Mouse (Mus musculus) layer of hippocampus, adult 8-10 months (tissue): ENCODE results near the gene 1700019N19Rik. TPM values are rescaled to one million over a fixed set of nuclear protein-coding genes. Genes with fewer than 3 reads are reported as not detected.

ENCODE experiments used
- DNase-seq, 2 experiments: peaks; one replicate each; pipeline ENCODE4 v3.0.0; 2022; ENCODE audit warnings: low spot score in 2 of 2
- total RNA-seq, 4 experiments: library from RNA; stranded (reverse); gene quantifications; 2 replicates each; pipeline ENCODE4 v1.2.4; 2022

Gene 1700019N19Rik
- under 1 TPM in 1 of 4 experiments, not detected in 3; 0.33 TPM for total RNA-seq

DNA sequence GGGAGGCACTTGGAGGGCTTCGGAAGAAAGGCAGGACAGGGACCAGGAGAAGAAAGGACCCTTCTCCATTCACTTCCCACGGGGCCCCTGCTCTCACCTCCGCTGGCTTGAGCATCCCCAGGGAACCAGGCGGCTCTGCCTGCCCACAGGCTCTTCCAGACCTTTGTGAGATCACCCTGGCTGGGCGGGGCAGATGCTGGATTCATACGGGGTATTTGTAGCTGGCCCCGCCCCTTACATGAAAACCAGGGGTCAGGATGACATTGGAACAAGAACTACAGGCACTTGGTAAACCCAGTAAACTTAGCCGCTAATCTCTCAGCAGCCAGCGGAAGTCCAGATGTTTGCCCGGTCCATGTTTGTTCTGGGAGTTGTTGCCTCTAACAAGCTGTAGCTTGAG is at the start of gene 1700019N19Rik:
Gene 1700019N19Rik, minus strand, starts transcription at position 178 of the 400 bp plus-strand sequence.
- DNase-seq, result no peak

GRCm38 (mm10) chr19:58843606-58844005 is 49.3 kb upstream of the 1700019N19Rik start:
- DNase-seq, result no peak

DNA sequence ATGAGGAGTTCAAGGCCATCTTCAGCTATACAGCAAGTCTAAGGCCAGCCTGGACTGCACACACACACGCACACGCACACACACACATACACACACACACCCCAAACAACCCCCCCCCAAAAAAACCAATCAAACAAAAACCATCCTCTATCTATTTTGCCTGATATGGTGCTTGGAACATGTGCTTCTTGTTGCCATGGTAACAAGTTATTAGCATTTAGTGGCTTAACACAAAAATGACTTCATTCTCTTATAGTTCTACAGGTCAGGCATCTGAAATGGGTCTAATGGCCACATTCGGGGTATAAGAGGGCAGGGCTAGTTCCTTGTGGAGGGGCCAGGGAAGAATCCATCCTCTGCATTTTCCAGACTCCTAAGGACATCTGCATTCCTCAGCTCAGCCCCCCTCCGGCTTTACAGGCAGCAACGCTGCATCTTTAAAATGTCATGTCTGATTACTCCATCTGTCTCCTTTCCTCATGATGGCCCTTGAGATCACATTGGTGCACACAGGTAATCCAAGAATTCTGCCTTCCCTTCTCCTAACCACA is 46.5 kb upstream of the 1700019N19Rik start:
- DNase-seq, result no peak

- DNase-seq, result no peak
These were observed 45.5 kb upstream of the 1700019N19Rik start for GRCm38 (mm10) chr19:58839806-58840205.

DNA sequence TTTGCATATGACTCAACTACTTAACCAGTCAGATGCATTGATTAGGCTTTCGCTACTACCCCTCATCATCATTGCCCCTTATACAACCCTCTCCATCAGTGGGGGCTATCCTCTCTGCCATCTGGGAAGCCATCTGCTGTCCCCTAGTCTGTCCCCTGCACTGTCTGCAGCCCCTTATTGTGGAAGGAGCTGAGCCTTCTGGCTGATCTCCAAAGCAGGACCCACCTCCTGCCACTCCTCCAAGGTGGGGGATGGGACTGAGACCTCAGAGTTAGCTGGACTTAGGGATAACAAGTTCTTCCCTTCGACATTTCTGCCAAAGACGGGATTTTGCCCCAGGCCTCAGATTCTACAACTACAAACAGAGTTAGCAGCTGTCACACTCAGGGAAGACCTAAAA is 45.1 kb upstream of the 1700019N19Rik start:
- DNase-seq, result no peak

DNA sequence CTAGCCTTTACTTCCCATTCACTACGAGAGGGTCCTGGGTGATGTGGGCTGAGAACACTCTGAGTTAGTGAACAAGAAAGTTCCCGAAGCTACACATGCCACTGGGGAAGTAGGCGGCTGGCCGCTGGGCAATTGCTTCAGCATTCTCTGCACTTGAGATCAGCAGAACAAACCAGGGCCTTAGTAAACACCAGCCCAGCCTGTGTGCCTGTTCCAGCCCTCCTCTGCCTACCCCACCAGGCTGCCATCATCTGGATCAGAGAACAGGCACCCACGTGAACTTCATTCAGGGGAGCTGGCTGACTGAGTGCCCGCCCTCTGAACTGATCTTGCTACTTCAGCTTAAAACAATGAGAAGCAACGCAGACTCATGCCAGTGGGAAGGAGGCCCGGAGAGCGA is 44.4 kb upstream of the 1700019N19Rik start:
- no peak for DNase-seq

- DNase-seq, result no peak
These were observed 39.4 kb upstream of the 1700019N19Rik start for GRCm38 (mm10) chr19:58833639-58834180.

- no peak for DNase-seq
These were observed 38.7 kb upstream of the 1700019N19Rik start for GRCm38 (mm10) chr19:58832988-58833387.

- DNase-seq, result no peak
These were observed 37.1 kb upstream of the 1700019N19Rik start for GRCm38 (mm10) chr19:58831280-58831922.

DNA sequence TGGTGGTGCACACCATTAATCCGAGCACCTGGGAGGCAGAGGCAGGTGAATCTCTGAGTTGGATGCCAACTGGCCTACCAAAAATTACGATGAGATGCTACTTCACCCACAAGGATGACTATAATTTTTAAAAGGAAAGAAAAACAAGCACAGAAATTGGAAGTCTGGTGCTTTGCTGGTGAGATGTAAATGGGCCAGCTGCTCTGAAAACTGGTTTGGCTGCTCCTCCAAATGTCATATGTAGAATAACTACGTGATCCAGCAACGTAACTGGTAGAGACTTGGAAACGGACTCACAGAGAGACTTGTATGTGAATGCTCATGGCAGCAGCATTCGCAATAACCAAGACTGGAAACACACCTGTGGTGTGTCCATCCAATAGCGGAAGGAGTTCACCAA is 35.9 kb upstream of the 1700019N19Rik start:
- peak; percentile 68 to 71 for DNase-seq

DNA sequence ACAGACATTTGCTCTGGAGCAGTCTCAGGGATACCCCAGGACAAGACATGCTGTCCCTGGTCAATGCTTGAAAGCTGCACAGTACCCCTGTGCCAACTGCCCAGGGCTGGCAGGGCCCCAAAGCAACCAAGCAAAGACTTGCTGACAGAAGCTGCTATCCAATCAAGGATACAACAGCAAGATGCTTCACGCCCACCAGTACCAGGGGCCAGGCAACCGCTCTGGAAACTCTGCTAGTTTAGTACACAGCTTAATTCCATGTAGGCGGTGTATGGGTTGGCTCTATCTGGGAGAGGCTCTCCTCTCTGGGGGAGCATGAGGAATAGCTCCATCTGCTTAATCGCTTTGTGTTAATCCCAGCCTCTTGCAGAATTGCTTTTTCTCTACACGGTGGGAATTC is 35.3 kb upstream of the 1700019N19Rik start:
- peak; percentile 88 to 90 for DNase-seq

DNA sequence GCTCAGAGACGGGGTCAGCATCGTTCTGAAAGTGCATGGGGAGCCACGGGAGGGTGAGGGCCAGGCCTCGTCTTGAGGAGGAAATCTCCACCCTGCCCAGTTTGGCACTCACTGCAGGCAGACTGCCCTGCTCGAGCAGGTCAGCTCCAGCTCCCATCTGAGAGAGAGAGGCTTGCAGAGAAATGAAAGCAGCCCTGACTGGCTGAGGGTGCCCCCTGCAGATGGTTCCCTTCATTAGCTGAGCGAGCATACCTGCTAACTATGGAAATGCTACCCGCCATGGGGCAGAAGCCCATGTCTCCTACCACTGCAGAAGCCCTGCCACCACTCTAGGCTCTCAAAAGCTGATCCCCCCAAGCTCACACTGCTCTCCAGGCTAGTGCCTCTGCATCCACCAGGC is 33.4 kb upstream of the 1700019N19Rik start:
- DNase-seq, result no peak

DNA sequence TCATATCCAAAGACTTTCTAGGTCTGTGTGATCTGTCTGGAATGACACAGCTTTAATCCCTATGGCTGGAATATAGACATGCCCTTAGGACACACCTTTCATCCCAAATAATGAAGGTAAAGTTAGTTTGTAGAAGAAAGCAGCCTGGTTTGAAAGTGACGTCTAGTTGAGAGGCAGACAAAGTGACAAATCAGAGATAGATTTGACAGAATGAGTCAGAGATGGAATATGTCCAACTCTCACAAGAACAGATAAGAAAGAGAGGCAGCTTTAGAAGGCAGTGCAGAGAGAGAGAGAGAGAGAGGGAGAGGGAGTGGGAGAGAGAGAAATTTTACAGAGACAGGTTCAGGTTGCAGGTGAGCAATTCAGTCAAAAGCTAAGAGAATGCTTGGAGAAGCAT is 30.1 kb upstream of the 1700019N19Rik start:
- DNase-seq, result no peak

- no peak for DNase-seq
These were observed 29.0 kb upstream of the 1700019N19Rik start for GRCm38 (mm10) chr19:58823301-58823700.

DNA sequence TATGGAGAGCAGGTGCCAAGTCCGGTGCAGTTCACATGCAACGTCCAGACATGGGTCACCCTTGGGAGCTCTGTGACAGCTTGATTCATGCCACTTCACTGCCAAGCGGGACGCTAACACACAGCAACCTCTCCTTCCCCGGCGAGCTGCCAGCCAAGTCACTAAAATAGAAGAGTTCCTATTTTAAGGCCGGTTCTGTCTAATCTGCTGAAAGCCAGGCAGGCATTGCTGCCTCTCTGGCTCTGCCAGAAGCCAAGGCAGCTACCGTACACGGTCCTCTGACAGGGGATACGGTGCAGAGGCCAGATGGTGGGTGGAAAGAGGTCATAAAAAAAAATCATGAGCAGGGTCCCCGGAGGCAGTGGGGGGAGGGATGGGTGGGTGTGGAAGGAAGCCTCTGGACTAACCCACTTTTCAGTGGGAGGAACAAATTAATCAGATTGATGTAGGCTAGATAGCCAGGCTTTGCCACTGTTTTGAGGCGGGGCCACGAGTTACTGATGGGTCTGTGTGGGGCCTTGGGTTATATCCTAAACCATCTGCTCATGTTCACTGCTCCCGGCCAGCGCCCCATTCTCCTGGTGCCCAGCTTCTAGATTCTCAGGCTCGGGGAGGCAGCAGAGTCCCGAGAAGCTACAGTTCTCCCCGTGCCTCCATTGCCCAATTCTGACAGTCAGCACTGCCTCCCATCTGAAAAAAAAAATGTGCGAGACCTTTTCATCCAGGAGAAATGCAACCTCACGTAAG is 28.4 kb upstream of the 1700019N19Rik start:
- DNase-seq, result peak; percentile 69 to 74

DNA sequence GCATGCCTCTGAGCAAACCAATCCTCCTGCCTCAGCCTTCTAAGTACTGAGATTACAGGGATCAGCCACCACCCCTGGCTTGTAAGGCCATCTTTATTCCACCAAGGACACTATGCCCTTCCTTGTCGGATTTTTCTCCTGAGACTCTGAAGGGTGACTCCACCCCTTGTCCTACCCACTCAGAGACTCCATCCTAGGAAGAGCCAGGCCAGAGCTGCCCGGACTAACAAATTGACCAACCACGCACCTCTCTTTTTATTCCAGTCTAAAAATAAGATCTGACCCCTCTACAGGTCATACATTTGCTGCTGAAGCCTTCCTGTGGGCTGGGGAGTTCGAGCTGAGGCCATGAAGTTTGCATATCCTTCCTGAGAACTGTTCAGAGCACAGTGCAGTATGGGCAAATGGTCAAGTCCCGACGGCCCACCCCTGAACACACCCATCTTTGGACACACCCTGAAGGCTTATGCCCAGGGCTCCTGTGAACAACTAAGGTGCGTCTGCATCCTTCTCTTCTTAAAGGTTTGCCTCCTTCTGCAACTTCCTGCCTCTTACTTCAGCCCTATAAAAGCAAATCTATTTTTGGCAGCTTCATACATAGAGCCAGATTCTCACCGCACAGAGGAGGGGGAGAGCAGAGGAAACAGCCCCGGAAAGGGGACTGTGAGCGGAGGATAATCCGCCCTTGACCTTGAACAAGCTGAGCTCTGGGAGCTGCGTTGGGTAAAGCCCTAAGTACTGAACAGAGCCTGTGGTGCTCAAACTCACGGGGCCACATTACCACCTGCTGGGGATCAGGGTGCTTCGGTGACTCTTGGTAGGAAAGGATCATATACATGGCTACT is 24.5 kb upstream of the 1700019N19Rik start:
- no peak for DNase-seq

GRCm38 (mm10) chr19:58817398-58817797 is 23.1 kb upstream of the 1700019N19Rik start:
- DNase-seq, result peak; percentile 50 to 58

DNA sequence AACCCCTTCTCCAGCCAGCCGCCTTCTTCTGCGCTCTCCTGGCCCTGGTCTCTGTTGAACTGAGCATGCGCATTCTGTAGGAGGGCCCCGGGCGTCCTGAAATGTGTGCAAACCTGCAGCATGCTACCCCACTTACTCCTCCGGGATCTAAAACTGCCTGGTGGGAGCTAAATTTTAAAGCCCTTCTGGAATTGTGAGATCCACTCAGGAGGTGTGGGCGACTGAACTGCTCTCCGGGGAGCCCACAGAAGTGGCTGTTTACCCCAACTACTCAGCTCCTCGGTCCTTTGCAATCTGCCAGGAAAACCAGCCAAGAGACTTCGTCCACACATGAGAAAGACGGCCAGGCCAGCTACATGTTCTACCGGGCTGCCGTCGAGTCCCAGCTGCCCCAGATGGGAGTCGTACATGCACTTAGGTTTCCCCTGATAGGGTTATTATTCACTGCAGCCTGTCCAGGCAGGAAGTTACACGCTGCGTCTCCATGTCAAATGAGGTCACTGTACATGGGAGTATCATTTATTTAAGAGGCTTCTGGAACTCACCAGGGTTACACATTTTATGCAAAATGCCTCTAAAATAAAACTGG is 22.3 kb upstream of the 1700019N19Rik start:
- DNase-seq, result peak; percentile 64 to 69

- no peak for DNase-seq
These were observed 21.1 kb upstream of the 1700019N19Rik start for GRCm38 (mm10) chr19:58815179-58815922.

DNA sequence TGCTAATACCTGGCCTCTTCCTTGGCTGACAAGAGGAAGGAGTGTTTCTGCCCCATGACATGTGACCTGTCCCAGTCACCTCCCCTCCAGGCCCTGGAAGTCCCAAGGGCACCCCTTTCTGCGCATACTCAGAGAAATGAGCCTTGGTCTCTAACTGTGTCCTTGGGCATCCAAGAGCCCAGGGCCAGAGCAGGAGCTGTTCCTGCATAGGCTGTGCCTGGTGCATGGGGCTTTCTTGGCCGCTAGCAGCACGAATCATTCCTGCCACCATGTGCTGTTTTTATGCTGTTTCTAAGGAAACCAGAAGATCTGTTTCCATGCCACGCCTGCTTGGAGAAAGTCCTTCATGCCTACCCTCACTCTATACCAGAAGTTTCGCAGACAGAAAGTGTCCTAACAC is 16.3 kb upstream of the 1700019N19Rik start:
- DNase-seq, result peak in 1 of 2 experiments; percentile 45
